Mouse (Mus musculus) cerebellum, postnatal 10 days (tissue): Measurements from ENCODE around the gene Oaz1.
"Not testable (repeated sequence)": the region's sequence is repeated elsewhere in the genome, so short reads cannot be mapped to it uniquely, and the experiment has no call there.

Experiments used
- DNase-seq, 2 experiments: peaks; one replicate each; pipeline ENCODE4 v3.0.0; 2021; ENCODE audit warnings: mixed read lengths in 2 of 2

The Oaz1 gene

DNA sequence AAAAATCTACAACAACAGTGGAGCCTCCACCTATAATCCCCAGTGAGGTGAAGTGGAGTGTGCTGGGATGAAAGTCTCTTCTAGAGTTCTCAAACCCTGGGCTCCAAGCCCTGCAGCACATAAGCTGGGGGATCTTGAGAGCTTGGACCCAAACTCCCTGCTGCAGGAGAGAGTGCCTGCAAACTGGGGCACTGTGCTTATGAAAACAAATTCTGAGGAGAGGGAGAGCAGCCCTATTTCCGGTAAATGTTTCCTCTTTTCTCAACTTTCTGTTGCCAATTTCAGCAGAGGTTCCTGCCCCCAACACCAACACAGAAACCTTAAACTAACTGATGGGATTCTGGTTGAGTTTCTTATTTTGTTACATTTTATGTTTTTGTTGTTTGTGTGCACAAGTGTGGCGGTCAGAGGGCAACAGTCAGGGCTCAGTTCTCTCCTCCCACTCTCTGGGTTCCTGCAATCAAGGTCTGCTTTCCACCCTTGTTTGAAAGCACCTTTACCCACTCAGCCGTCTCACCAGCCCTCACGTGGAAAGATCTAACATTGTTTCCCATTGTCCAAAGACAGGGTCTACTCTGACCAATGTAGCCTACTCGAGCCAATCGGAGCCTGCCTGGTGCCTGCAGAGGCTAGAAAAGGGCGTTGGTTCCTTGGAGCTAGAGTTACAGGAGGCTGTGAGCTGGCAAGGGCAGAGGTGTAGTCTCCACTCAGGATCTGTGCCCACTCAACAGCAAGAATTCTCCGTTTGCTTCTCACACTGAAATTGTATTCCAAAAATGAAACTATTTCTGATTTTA lies 2.4 kb upstream of the Oaz1 start:
- DNase-seq = no peak

DNA sequence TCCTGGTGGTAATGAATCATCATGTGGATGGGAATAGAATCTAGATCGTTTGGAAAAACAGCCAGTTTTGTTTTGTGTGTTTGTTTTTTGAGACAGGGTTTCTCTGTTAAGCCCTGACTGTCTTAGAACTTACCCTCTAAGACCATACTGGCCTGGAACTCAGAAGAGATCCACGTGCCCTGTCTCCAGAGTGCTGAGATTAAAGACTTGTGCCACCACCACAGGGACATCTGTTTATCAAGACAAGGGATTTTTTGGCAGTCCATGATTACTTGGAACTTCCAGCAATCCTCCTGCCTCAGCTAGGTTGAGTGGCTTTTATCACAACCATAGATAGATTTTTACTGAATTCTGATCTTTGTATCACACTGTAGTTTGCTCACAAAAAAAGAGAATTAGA lies 1.6 kb upstream of the Oaz1 start:
- no peak for DNase-seq

DNA sequence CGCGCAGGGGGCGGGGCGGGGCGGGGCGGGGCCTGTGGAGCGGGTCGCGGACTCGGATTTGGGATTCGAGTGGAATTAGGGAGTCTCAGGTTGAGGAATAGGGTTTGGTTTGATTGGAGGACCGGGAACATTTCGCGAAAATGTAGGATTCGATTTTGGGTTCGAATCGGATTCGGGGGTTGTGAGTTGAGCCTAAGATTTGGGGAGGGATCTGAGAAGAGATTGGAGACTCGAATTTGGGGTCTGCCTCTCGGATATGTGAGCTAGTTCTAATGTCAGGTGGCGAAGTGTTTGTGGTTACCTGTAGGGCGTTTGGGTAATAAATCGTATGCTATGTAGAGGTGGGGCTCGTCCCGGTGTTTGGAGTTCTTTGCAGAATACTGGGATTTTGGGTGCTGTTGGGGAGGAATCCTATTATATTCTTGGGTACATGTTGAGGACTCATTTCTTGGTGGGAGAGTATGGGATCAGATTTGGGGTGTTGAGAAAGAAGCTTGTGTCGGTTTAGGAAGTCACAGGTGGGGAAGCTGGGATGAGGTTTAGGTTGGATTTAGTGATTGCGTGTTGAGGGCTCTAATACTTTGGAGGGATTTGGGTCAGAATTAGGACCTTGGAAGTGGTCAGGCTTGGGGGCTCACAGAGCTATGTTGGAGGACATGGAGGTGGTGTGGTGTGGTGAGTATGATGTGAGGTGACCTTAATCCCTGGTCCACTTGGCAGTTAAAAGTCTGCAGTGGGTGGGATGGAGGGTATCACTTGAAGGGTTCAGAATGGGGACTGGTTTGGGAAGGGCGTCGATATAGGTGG lies 810 bp downstream of the Oaz1 start:
- no peak for DNase-seq

DNA sequence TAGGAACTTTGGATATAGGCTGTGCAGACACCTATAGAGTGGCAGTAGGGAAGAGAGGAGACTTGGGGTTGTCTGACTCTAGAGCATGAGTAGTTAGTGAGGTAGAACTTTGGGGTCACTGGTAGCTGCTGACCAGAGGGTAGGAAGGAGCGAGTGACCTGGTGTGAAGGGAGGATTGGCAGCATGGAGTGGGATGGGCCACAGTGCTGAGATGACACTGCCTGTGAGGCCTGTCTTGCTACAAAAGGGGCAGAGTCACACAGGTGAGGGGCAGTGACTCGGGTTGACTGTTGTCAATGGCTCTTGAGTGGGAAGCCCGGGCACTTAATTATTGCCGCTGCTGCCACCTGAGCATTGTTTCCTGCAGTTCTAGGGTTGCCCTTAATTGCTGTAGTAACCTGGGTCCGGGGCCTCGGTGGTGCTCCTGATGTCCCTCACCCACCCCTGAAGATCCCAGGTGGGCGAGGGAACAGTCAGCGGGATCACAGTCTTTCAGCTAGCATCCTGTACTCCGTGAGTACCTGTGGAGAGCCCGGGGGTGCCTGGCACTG lies 1.5 kb downstream of the Oaz1 start:
- DNase-seq = peak in 1 of 2 experiments; percentile 14

DNA sequence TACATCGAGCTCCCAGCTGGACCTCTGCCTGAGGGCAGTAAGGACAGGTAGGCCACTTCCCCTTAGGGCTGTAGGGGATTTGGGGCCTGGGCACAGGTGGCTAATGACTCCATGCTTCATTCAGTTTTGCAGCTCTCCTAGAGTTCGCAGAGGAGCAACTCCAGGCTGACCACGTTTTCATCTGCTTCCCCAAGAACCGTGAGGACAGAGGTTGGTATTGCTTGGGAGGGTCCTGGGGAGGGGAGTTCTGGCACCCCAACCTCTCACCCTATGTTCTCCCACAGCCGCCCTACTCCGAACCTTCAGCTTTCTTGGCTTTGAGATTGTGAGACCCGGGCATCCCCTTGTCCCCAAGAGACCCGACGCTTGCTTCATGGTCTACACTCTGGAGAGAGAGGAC lies 2.1 kb downstream of the Oaz1 start:
- not testable (repeated sequence) for DNase-seq

DNA sequence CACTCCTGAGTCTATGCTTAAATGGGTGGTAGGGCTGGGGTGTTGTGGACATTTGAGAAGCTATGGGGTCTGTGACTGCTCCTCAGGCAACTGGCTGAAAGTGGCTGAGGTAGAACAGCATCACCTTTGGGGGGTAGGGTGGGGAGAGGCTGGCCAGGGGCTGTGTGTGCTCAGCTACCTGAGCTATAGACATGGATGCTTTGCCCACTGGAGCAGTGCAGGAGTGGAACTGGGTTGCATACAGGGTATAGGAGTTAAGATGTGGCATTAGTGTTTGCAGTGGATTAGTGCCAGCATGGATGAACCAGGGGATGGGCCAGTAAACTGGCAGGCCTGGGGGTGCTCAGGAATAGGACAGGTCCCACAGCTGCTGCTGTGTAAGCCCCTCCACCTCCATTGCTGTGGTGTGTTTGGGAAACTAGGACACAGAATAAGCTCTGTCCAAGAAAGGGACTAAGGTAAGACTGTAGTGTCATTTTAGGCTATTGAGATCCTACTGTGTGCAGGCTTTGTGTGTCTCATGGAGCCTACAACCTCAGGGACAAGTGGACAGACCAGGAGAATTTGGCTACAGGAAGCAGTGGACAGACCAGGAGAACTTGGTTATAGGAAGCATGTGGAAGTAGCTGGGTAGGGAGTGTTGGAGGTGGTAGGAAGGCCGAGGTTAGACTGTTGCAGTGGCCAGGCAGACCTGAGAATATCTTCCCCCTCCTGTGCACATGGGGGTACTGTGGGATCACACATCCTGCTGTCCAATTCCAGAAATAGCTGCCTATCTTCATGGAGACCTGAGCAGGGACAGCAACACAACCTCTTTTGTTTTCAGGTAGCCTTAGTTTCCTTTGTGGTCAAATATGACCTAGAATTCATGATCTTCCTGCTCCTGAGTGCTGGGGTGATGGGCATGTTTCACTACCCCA lies 3.2 kb downstream of the Oaz1 start:
- no peak for DNase-seq

DNA sequence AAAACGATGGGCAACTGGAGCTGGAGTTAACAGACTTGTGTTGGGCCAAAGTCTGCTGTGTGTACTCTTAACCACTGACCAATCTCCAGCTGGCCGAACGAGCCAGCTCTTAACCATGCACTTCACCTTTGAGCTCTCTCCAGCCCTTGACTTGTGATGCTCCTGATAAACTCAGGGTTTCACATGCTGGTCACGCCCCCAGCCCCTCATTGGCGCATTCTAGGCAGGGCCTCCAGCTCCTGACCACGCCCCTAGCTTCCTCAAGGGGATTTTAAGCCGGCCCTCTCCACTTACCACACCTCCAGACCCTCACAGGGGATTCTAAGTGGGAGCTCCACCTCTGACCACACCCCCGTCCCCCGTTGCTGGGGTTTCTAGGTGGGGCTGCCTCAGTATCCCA lies 4.7 kb downstream of the Oaz1 start:
- DNase-seq = peak in 1 of 2 experiments; percentile 56

DNA sequence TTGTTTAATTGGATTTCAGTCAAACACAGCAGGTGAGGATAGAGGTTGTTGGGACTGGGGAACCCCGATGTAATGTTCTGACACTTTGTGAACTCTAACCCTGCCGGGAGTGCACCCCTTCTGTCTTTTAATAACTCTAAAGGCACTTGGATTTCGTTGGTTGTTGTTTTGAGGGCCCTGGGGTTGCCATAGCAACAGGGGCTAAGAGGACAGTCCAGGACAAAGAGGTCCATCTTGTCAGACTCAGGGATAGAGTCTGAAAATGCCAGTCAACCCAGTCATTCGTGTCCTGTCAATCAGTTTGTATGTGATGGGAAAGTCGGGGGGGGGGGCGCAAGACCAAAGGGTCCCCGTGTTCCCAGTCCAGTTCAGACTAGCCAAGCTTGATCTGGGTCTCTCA lies 6.4 kb downstream of the Oaz1 start:
- no peak for DNase-seq

DNA sequence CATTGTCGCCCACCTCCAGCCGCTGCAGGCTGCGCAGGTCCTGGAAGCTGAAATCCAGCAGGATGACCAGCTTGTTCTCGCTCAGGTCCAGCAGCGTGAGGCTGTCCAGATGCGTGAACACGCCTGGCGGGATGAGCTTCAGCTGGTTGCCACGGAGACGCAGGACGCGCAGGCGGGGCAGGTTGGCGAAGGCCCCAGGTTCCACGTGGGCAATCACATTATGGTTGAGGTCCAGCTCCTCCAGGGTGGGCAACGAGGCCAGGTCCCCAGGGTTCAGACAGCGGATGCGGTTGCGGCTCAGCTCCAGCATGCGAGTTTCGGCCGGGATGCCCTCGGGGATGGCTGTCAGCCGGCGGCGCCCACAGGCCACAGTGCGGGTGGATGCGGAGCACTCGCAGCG lies 9.2 kb downstream of the Oaz1 start:
- peak; percentile 60 to 62 for DNase-seq

DNA sequence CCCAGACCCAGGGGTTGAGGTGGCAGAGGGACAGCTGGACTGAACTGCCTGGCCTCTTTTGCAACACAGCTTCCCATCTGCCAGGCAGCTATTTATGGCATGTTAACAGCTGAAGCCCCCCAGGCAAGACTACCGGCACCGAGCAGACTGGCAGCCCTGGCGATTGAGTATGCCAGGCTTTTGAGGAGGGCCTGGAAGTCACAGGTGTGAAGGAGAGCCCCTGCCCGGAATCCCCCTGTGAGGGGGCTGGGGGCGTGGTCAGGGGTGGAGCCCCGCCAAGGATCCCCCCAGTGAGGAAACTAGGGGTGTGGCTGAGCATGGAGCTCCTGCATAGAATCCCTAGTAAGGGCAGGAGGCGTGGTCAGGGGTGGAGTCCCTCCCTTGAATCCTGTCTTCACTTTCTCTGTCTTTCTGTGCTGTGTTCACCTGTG lies 10.5 kb downstream of the Oaz1 start:
- DNase-seq = peak; percentile 85

DNA sequence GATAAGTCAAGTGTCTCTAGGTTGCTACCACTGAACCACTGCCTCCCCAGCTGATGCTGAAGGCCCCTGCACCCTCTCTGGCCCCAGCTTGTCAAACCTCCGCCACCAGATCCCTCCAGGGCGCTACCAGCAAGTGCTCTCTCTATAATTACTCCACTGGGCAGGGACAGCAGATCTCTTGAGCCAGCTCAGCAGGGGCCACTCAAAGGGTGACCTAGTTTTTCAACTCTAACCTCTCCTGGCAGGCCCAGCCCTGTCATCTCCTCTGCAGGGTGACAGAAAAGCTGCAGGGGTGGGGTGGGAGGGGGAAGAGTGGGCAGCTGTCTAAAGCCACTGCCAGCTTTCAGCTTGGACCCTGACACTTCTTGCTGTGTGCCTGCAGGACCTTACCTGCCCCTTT lies 11.4 kb downstream of the Oaz1 start:
- DNase-seq = no peak

DNA sequence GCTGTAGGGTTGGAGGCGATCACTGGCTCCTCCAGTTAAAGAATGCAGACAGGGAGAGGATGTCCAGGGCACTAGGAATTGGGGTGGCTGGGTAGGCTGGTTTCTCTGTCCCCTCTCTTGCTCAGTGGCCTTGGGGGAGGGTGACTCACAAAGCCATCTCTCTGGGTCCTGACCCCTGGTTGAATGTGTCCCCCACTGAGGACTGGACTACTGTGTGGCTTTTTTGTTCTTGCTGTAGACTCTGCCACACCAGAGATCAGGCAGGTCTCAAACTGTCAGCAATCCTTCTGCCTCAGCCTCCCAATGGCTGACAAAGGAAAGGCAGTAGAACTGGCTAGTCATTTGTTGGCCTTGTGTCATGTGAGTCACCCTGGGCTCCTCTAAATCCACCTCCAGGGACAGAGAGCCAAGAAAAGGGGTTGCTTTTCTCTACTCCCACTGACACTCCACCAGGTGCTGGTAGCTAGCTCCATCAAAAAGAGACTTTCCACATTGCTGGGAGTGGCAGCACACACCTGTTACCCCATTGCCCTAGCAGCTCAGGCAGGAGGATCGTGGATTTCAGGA lies 12.0 kb downstream of the Oaz1 start:
- no peak for DNase-seq

DNA sequence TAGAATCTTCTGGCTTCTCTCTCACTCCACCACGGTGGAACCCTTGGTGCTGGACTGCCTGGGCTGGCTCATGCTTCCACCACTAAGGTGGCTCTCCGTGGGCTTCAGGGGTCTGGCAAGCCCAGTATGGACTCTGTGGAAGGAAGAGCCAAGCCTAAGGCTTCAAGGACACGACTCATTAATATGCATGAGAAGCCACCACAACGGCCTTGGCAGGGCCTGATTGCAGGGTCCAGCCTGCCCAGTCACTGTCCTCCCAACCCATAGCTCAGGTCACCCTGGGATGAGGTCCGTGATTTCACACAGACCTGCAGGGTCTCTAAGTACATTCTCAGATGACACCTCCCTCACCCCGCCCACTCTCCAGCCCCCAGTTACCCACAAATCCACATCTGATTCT lies 13.4 kb downstream of the Oaz1 start:
- no peak for DNase-seq

DNA sequence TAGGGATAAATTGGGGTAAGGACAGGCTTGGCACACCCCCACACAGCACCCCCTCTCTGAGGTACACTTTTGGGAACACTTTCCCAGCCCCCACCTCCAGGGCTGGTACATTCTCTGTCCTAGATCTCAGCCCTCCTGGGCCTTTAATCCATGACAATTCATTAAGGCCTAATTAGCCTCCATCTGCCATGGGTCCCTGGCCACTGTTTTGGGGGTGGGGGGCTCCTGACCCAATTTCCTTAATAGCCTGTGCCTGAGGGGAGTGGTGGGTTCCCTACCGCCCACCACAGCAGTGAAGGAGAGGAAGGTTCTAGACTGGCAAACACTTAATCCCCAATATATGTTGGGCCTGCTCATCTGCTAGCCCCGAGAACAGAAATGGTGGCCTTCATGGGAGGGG lies 15.2 kb downstream of the Oaz1 start:
- no peak for DNase-seq

DNA sequence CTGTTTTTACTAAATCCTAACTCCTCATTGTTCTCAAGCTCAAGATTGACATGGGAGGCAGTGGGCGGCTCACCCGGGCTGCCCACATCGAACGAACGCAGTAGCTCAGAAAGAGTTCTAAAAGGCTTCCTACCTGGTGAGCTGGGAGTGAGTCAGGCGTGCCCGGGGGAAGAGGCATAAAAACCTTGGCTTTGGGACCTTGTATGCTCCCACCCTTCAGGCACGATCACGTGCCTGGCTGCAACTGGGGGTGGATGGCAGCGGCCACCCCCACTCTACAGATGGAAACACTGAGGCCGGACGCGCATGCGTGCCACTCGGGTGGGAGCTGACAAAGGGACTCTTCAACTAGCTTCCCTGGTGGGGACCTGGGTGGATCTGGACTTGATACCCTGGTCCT lies 15.9 kb downstream of the Oaz1 start:
- DNase-seq = no peak

DNA sequence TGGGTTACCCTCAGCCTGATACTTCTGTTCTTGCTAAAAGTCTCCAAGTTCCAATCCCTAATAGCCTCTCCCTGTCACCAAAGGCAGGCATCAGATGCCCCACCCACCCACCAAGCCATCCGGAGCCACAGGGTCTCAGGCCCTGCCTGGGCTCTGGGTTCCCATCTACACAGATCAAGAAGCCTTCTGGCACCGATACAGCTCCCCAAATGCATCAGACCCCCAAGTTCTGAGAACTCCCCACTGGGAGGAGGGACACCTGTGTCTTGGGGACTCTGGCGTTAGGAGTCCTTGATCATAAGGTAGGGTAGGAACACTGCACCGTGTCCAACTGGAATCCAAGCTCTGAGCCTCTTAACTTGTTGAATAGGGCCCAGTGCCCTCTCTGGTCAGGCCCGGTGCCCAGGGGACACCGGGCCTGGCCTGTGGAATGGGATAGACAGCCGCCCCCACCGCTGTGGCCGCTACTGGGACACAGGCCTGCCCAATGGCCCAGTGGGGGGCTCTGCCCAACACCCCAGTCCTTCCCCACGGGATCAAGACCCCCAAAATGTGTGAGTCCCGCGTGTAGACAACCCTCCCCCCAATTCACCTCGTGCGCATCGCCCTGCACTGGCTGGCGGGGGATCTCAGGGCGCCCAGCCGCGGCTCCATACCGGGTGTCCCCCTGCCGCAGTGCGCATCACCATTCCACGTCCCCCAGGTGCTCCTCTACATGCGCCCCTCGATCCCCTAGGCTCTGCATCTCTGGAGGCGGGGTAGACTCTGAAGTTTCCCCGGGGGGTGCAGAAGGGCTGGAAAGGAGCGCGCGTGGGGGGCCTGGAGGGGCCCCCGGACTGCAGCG lies 16.9 kb downstream of the Oaz1 start:
- DNase-seq = peak in 1 of 2 experiments; percentile 39

DNA sequence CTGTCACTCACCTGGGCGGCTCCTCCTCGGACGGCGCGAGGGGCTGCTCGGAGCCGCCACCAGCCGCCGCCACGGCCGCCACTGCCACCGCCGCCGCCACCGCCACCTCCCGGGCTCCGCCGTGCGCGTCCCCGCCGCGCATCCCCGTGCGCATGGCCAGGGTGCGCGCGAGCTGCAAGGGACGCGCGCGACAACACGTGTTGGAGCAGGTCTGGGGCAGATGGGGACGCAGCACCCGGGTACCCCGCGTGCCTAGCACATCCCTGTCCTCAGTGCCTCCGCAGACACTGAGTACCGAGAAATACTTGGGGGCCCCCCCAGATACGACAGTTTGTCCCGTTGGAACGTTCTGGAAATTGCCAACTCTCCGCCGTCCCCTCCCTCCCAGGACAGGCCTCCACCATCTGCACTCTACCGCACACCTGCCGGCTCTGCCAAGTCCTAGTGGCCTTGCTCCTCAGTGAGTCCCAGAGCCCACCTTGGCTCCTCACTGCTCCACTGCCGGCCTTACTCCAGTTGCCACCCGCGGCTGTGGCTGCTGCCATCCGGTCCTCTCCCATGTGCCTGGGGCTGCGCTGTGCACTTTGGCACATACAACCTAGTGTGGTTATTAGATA lies 17.6 kb downstream of the Oaz1 start, which contains the start of gene Lingo3:
Gene Lingo3 (minus strand): TSS at position 109 of the 617 bp plus-strand sequence.
- peak; percentile 82 to 85 for DNase-seq

DNA sequence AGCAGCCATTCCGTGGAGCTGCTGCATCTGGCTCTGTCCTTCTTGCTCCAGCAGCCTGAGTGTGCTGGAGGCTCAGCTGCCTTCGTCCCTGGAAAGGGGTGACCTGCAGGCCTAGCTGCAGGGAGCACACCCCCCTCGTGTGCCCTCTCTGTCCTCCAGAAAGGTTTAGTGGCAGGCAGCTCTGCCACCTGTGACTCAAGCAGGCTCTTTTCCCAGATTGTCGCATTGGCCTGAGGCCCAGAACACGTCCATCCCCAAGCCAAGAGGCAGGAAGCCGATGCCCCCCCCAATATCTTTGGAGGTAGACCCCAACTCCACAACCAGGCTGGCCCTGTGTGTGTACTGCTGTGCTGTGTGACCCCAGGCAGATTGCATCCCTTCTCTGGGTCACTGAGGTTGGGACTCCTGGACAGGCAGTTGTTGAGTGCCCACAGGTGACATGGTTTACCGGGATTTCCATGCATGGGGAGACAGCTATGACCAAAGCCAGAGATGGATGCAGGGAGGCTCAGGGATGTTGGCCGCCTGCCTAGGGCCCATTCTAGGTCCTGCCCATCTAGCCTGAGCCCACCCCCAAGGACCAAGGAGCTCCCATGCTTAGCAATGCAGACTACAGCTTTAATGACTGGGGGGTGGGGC lies 18.7 kb downstream of the Oaz1 start:
- peak; percentile 86 for DNase-seq

DNA sequence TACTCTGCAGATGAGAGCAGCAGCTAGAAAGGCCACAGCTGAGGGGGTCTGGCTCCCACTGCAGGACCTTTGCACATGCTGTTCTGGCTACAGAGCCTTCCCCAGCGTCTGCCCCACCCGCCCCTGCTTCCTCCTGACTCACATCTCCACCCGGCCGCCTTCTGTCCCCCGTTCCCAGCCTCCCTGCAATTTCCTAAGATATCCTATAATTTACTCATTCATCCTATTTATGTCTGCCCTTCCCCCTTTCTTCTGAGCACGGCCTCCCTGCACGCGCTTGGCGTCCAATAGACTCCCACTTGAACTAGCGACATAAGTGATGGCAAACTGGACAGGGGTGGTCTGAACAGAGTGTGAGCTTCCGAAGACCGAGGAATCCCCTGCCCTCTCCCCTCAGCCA lies 19.3 kb downstream of the Oaz1 start:
- no peak for DNase-seq

DNA sequence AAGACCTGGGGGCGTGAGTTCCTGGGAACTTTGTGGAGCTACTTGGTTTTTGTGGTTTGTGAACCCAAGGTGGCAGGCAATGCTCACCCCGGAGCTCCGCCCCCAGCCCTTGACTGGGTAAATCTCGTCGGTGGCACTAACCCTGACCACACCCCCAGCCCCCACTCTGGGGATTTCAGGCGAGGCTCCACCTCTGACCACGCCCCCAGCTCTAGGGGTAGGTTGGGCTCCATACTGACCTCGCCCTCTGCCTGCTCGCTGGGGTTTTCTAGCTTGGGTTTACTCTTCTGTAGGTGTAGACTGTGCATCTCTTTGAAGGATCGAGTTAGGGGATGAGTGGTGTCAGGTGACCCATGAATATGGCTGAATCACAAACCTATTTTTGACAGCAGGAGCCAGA lies 22.1 kb downstream of the Oaz1 start:
- peak in 1 of 2 experiments; percentile 51 for DNase-seq
